Mouse (Mus musculus): ENCODE results near the gene Dnajb13. TPM values are rescaled to one million over a fixed set of nuclear protein-coding genes. Genes with fewer than 3 reads are reported as not detected.

Gene Dnajb13
- polyA plus RNA-seq, 1 experiment from 2014 or later = 0.85 TPM

GRCm38 (mm10) chr7:100461621-100462151, 53.1 kb downstream of the Dnajb13 start:
- Histone ChIP-seq H3K9me3 (replicated peaks; ENCODE audit: control insufficient read depth, low read length) (no peaks in the 10 kb centered on the region), H3K9ac (ENCODE audit: low read length) (no peak overlapping the region), H3K36me3 (ENCODE audit: control insufficient read depth, insufficient read depth) (peaks cover 5% of the 10 kb centered on the region), H3K4me3 (ENCODE audit: low read length) (no peak overlapping the region), H3K4me2 (ENCODE audit: low read depth, low read length) (no peak overlapping the region), H3K27me3 (ENCODE audit: control insufficient read depth, insufficient read depth, low read length) (no peaks in the 10 kb centered on the region), H3K4me1 (ENCODE audit: control insufficient read depth, insufficient read depth, low read length) (peaks cover 33% of the 10 kb centered on the region), H3K27ac (ENCODE audit: low read length) (no peak overlapping the region)
- 60% methylated on average over 6 of the region's 6 CpGs for WGBS
- no peak for ATAC-seq (replicated peaks; ENCODE audit: extremely low read depth, insufficient read depth, low FRiP score)

- Histone ChIP-seq H3K4me3 (ENCODE audit: low read length) (no peak overlapping the region), H3K9me3 (replicated peaks; ENCODE audit: control insufficient read depth, low read length) (no peaks in the 10 kb centered on the region), H3K4me2 (ENCODE audit: low read depth, low read length) (no peak overlapping the region), H3K27me3 (ENCODE audit: control insufficient read depth, insufficient read depth, low read length) (no peaks in the 10 kb centered on the region), H3K9ac (ENCODE audit: low read length) (no peak overlapping the region), H3K36me3 (ENCODE audit: control insufficient read depth, insufficient read depth) (peaks cover 14% of the 10 kb centered on the region), H3K4me1 (ENCODE audit: control insufficient read depth, insufficient read depth, low read length) (peaks cover 15% of the 10 kb centered on the region), H3K27ac (ENCODE audit: low read length) (no peak overlapping the region)
- no peak for ATAC-seq (replicated peaks; ENCODE audit: extremely low read depth, insufficient read depth, low FRiP score)
- 82% methylated on average over 3 of the region's 3 CpGs for WGBS
These were observed 54.9 kb downstream of the Dnajb13 start for GRCm38 (mm10) chr7:100459862-100460261.

GRCm38 (mm10) chr7:100458153-100458552, 56.6 kb downstream of the Dnajb13 start:
- peaks cover 17% of the 10 kb centered on the region for H3K36me3 ChIP-seq (ENCODE audit: control insufficient read depth, insufficient read depth)
- WGBS = 42% methylated on average over 1 of the region's 1 CpGs
- no peak overlapping the region for H3K27ac ChIP-seq (ENCODE audit: low read length)

More at GRCm38 (mm10) chr7:100458153-100458552, 56.6 kb downstream of the Dnajb13 start:
- no peaks in the 10 kb centered on the region for H3K27me3 ChIP-seq (ENCODE audit: control insufficient read depth, insufficient read depth, low read length)
- H3K9ac ChIP-seq (ENCODE audit: low read length) = no peak overlapping the region
- ATAC-seq (replicated peaks; ENCODE audit: extremely low read depth, insufficient read depth, low FRiP score) = no peak
- H3K4me3 ChIP-seq (ENCODE audit: low read length) = no peak overlapping the region
- peaks cover 8% of the 10 kb centered on the region for H3K4me1 ChIP-seq (ENCODE audit: control insufficient read depth, insufficient read depth, low read length)
- H3K9me3 ChIP-seq (replicated peaks; ENCODE audit: control insufficient read depth, low read length) = no peaks in the 10 kb centered on the region
- H3K4me2 ChIP-seq (ENCODE audit: low read depth, low read length) = no peak overlapping the region

Other genes with a start within 250 kb of the Dnajb13 start
- 12.8 TPM in 2 replicates for gene P4ha3, start 229.4 kb downstream of the Dnajb13 start, polyA plus RNA-seq (2015; fragmentation: Nextera tagmentation; extraction: Ambion mirVana)
- 14.1 and 14.5 TPM in 2 replicates for gene C2cd3, start 142.7 kb downstream of the Dnajb13 start, polyA plus RNA-seq (2015; fragmentation: Nextera tagmentation; extraction: Ambion mirVana)
- 60.9 and 68.9 TPM in 2 replicates for gene Ppme1, start 142.7 kb downstream of the Dnajb13 start, polyA plus RNA-seq (2015; fragmentation: Nextera tagmentation; extraction: Ambion mirVana)
- 0.25 and 0.30 TPM in 2 replicates for gene Ucp3, start 42.0 kb downstream of the Dnajb13 start, polyA plus RNA-seq (2015; fragmentation: Nextera tagmentation; extraction: Ambion mirVana)
- gene Ucp2, start 21.6 kb downstream of the Dnajb13 start, polyA plus RNA-seq (2015; fragmentation: Nextera tagmentation; extraction: Ambion mirVana) = 150 and 195 TPM in 2 replicates
- 18.7 and 24.0 TPM in 2 replicates for gene Coa4, start 22.1 kb upstream of the Dnajb13 start, polyA plus RNA-seq (2015; fragmentation: Nextera tagmentation; extraction: Ambion mirVana)
- gene Rab6a, start 92.5 kb upstream of the Dnajb13 start, polyA plus RNA-seq (2015; fragmentation: Nextera tagmentation; extraction: Ambion mirVana) = 75.8 and 76.5 TPM in 2 replicates
- 84.1 and 93.5 TPM in 2 replicates for gene Mrpl48, start 93.3 kb upstream of the Dnajb13 start, polyA plus RNA-seq (2015; fragmentation: Nextera tagmentation; extraction: Ambion mirVana)
- 2.7 and 2.8 TPM in 2 replicates for gene Plekhb1, start 147.5 kb upstream of the Dnajb13 start, polyA plus RNA-seq (2015; fragmentation: Nextera tagmentation; extraction: Ambion mirVana)
- 25.6 and 27.2 TPM in 2 replicates for gene Fam168a, start 191.7 kb upstream of the Dnajb13 start, polyA plus RNA-seq (2015; fragmentation: Nextera tagmentation; extraction: Ambion mirVana)

Data from heart, embryonic 16.5 days (tissue).